Mouse (Mus musculus) kidney, embryonic 15.5 days (tissue): ENCODE data around the gene Smg9. TPM values are rescaled to one million over a fixed set of nuclear protein-coding genes. Genes with fewer than 3 reads are reported as not detected.
"Not testable (repeated sequence)": the region's sequence is repeated elsewhere in the genome, so short reads cannot be mapped to it uniquely, and the experiment has no call there.

Experiments used
- ATAC-seq: fragments of 200-750 bp; cut with Nextera tagmentation; replicated peaks from 2 replicates; pipeline ENCODE4 v1.8.0; 2017; ENCODE audit warnings: moderate TSS enrichment; ENCODE audit not compliant: low FRiP score
- H3K27ac ChIP-seq: fragments of 300-500 bp; sonication (generic); 2 replicates; pipeline ENCODE4 v1.5.1; 2015; ENCODE audit warnings: mild to moderate bottlenecking, inconsistent platforms
- H3K27me3 ChIP-seq: fragments of 300-500 bp; sonication (generic); 2 replicates; pipeline ENCODE4 v1.6.1; 2015; ENCODE audit warnings: inconsistent platforms
- H3K36me3 ChIP-seq: fragments of 300-500 bp; sonication (generic); 2 replicates; pipeline ENCODE4 v1.6.1; 2015; ENCODE audit warnings: inconsistent platforms
- H3K4me1 ChIP-seq: fragments of 300-500 bp; sonication (generic); 2 replicates; pipeline ENCODE4 v1.6.1; 2015; ENCODE audit warnings: inconsistent platforms
- H3K4me2 ChIP-seq: fragments of 300-500 bp; sonication (generic); 2 replicates; pipeline ENCODE4 v1.6.1; 2015; ENCODE audit warnings: moderate library complexity, mild to moderate bottlenecking, inconsistent platforms
- H3K4me3 ChIP-seq: fragments of 300-500 bp; sonication (generic); replicated peaks from 2 replicates; pipeline ENCODE4 v1.5.1; 2015; ENCODE audit warnings: mild to moderate bottlenecking, inconsistent platforms
- H3K9ac ChIP-seq: fragments of 300-500 bp; sonication (generic); 2 replicates; pipeline ENCODE4 v1.6.1; 2015; ENCODE audit warnings: mild to moderate bottlenecking, inconsistent platforms
- H3K9me3 ChIP-seq: fragments of 300-500 bp; sonication (generic); replicated peaks from 2 replicates; pipeline ENCODE4 v1.6.1; 2016; ENCODE audit warnings: inconsistent platforms
- WGBS: fragments of 180-500 bp; shearing (Covaris S2); methylation state at CpG from one replicate; pipeline ENCODE4 v1.1.7; 2015; ENCODE audit warnings: mixed read lengths; 5-methylcytosine and 5-hydroxymethylcytosine counted together
- polyA plus RNA-seq: library from polyadenylated mRNA; unstranded; fragments of >200 nt; fragmentation: Nextera tagmentation; extraction: Ambion mirVana; gene quantifications from 2 replicates; pipeline ENCODE4 v1.2.1, GENCODE M21; 2015

Gene Smg9
- polyA plus RNA-seq, 1 experiment from 2014 or later = 32.8 TPM

- Histone ChIP-seq H3K4me2 (no peak overlapping the region), H3K4me3 (no peak overlapping the region), H3K9ac (no peak overlapping the region), H3K27me3 (no peaks in the 10 kb centered on the region), H3K27ac (peak overlapping the region; percentile 30; the same call in 1 of the 2 replicates), H3K9me3 (no peaks in the 10 kb centered on the region), H3K4me1 (peaks cover 31% of the 10 kb centered on the region), H3K36me3 (no peaks in the 10 kb centered on the region)
- WGBS = 60% methylated on average over 11 of the region's 11 CpGs
- no peak for ATAC-seq
Measured at GRCm38 (mm10) chr7:24396832-24397231, 2.6 kb upstream of the Smg9 start.

- no peak for ATAC-seq
- peaks cover 13% of the 10 kb centered on the region for H3K36me3 ChIP-seq
- peaks cover 29% of the 10 kb centered on the region for H3K4me1 ChIP-seq
- no peak overlapping the region for H3K27ac ChIP-seq
- no peaks in the 10 kb centered on the region for H3K27me3 ChIP-seq
- no peaks in the 10 kb centered on the region for H3K9me3 ChIP-seq
- WGBS = 94% methylated on average over 8 of the region's 8 CpGs
- H3K4me3 ChIP-seq = no peak overlapping the region; the same call in 1 of the 2 replicates
- no peak overlapping the region for H3K4me2 ChIP-seq
- H3K9ac ChIP-seq = no peak overlapping the region
Measured at GRCm38 (mm10) chr7:24398364-24398913, 980 bp upstream of the Smg9 start.

GRCm38 (mm10) chr7:24400082-24400452 is 648 bp downstream of the Smg9 start:
- H3K4me2 ChIP-seq = peak overlapping the region; percentile 71
- no peaks in the 10 kb centered on the region for H3K9me3 ChIP-seq
- H3K4me1 ChIP-seq = peaks cover 19% of the 10 kb centered on the region
- whole genome bisulfite sequencing = 13% methylated on average over 3 of the region's 3 CpGs
- H3K9ac ChIP-seq = peak overlapping the region; percentile 64
- H3K27me3 ChIP-seq = no peaks in the 10 kb centered on the region
- peaks cover 27% of the 10 kb centered on the region for H3K36me3 ChIP-seq
- peak overlapping the region; percentile 61 for H3K4me3 ChIP-seq
- ATAC-seq = no peak
- peak overlapping the region; percentile 98 for H3K27ac ChIP-seq

GRCm38 (mm10) chr7:24400489-24400888 is 1.1 kb downstream of the Smg9 start:
- ATAC-seq = not testable (repeated sequence)

GRCm38 (mm10) chr7:24402851-24403250 is 3.4 kb downstream of the Smg9 start:
- no peak for ATAC-seq
- H3K4me2 ChIP-seq = no peak overlapping the region
- H3K36me3 ChIP-seq = peaks cover 51% of the 10 kb centered on the region
- no peaks in the 10 kb centered on the region for H3K27me3 ChIP-seq
- no peak overlapping the region for H3K4me3 ChIP-seq
- no peak overlapping the region for H3K27ac ChIP-seq
- H3K9me3 ChIP-seq = no peaks in the 10 kb centered on the region
- no peak overlapping the region for H3K9ac ChIP-seq
- 97% methylated on average over 9 of the region's 9 CpGs for WGBS
- peaks cover 23% of the 10 kb centered on the region for H3K4me1 ChIP-seq

More at GRCm38 (mm10) chr7:24400489-24400888, 1.1 kb downstream of the Smg9 start:
- peaks cover 31% of the 10 kb centered on the region for H3K36me3 ChIP-seq
- peak overlapping the region; percentile 61 for H3K4me3 ChIP-seq
- H3K27ac ChIP-seq, H3K9me3 ChIP-seq, H3K27me3 ChIP-seq: not testable (repeated sequence)
- peaks cover 17% of the 10 kb centered on the region for H3K4me1 ChIP-seq
- 88% methylated on average over 4 of the region's 4 CpGs for WGBS
- H3K9ac ChIP-seq = 0 out of 2 replicates have a peak overlapping the region, but pooled peaks have one; percentile 21
- peak overlapping the region; percentile 71 for H3K4me2 ChIP-seq

GRCm38 (mm10) chr7:24405649-24406048 is 6.2 kb downstream of the Smg9 start:
- no peak overlapping the region for H3K9ac ChIP-seq
- H3K27me3 ChIP-seq = no peaks in the 10 kb centered on the region
- no peak overlapping the region for H3K27ac ChIP-seq
- no peaks in the 10 kb centered on the region for H3K9me3 ChIP-seq
- ATAC-seq = no peak
- no peak overlapping the region for H3K4me2 ChIP-seq
- peaks cover 62% of the 10 kb centered on the region for H3K36me3 ChIP-seq
- H3K4me3 ChIP-seq = no peak overlapping the region
- WGBS = 90% methylated on average over 13 of the region's 13 CpGs
- peaks cover 18% of the 10 kb centered on the region for H3K4me1 ChIP-seq

GRCm38 (mm10) chr7:24406528-24407344 is 7.3 kb downstream of the Smg9 start:
- ATAC-seq = no peak; the same call in 1 of the 2 replicates
- peak overlapping the region; percentile 45 for H3K27ac ChIP-seq

GRCm38 (mm10) chr7:24408186-24408585 is 8.8 kb downstream of the Smg9 start:
- H3K4me3 ChIP-seq = no peak overlapping the region
- no peak overlapping the region for H3K9ac ChIP-seq
- peaks cover 55% of the 10 kb centered on the region for H3K36me3 ChIP-seq
- WGBS = 77% methylated on average over 9 of the region's 9 CpGs
- peaks cover 14% of the 10 kb centered on the region for H3K4me1 ChIP-seq
- no peaks in the 10 kb centered on the region for H3K27me3 ChIP-seq
- no peaks in the 10 kb centered on the region for H3K9me3 ChIP-seq
- no peak overlapping the region for H3K4me2 ChIP-seq
- no peak overlapping the region for H3K27ac ChIP-seq
- ATAC-seq = no peak

More at GRCm38 (mm10) chr7:24406528-24407344, 7.3 kb downstream of the Smg9 start:
- no peak overlapping the region for H3K9ac ChIP-seq
- H3K4me2 ChIP-seq = no peak overlapping the region
- peaks cover 14% of the 10 kb centered on the region for H3K4me1 ChIP-seq
- no peaks in the 10 kb centered on the region for H3K27me3 ChIP-seq
- H3K9me3 ChIP-seq = no peaks in the 10 kb centered on the region
- H3K4me3 ChIP-seq = no peak overlapping the region
- WGBS = 41% methylated on average over 5 of the region's 5 CpGs
- H3K36me3 ChIP-seq = peaks cover 62% of the 10 kb centered on the region

GRCm38 (mm10) chr7:24410123-24410522 is 10.7 kb downstream of the Smg9 start:
- H3K36me3 ChIP-seq = peaks cover 40% of the 10 kb centered on the region
- H3K4me1 ChIP-seq = peaks cover 14% of the 10 kb centered on the region
- H3K9me3 ChIP-seq = no peaks in the 10 kb centered on the region
- H3K4me2 ChIP-seq = no peak overlapping the region
- WGBS = 72% methylated on average over 6 of the region's 6 CpGs
- H3K27me3 ChIP-seq = no peaks in the 10 kb centered on the region
- ATAC-seq = no peak
- H3K27ac ChIP-seq = no peak overlapping the region
- no peak overlapping the region for H3K9ac ChIP-seq
- H3K4me3 ChIP-seq = no peak overlapping the region

GRCm38 (mm10) chr7:24410831-24411230 is 11.4 kb downstream of the Smg9 start:
- no peak overlapping the region for H3K4me2 ChIP-seq
- no peaks in the 10 kb centered on the region for H3K9me3 ChIP-seq
- no peaks in the 10 kb centered on the region for H3K27me3 ChIP-seq
- WGBS = 71% methylated on average over 3 of the region's 3 CpGs
- H3K4me1 ChIP-seq = peaks cover 14% of the 10 kb centered on the region
- no peak overlapping the region for H3K4me3 ChIP-seq
- H3K27ac ChIP-seq = no peak overlapping the region
- H3K36me3 ChIP-seq = peaks cover 33% of the 10 kb centered on the region
- H3K9ac ChIP-seq = no peak overlapping the region
- no peak for ATAC-seq

- Histone ChIP-seq H3K9me3 (no peaks in the 10 kb centered on the region), H3K27ac (no peak overlapping the region), H3K4me2 (no peak overlapping the region), H3K36me3 (peaks cover 18% of the 10 kb centered on the region), H3K4me3 (no peak overlapping the region), H3K27me3 (no peaks in the 10 kb centered on the region), H3K9ac (no peak overlapping the region), H3K4me1 (peaks cover 6% of the 10 kb centered on the region; the same call in 1 of the 2 replicates)
- no peak for ATAC-seq
- WGBS = 79% methylated on average over 3 of the region's 3 CpGs
Measured at GRCm38 (mm10) chr7:24413630-24414029, 14.2 kb downstream of the Smg9 start.

GRCm38 (mm10) chr7:24415261-24415660 is 15.8 kb downstream of the Smg9 start:
- 82% methylated on average over 7 of the region's 7 CpGs for WGBS
- peaks cover 21% of the 10 kb centered on the region for H3K36me3 ChIP-seq
- H3K27me3 ChIP-seq = no peaks in the 10 kb centered on the region
- H3K9me3 ChIP-seq = no peaks in the 10 kb centered on the region
- H3K9ac ChIP-seq = no peak overlapping the region
- H3K27ac ChIP-seq = no peak overlapping the region
- H3K4me1 ChIP-seq = no peaks in the 10 kb centered on the region
- no peak overlapping the region for H3K4me2 ChIP-seq
- H3K4me3 ChIP-seq = no peak overlapping the region
- ATAC-seq = no peak
